Mouse (Mus musculus) heart, adult 9 months (tissue): ENCODE measurements around the gene Lipe.
"Not testable (repeated sequence)": the region's sequence is repeated elsewhere in the genome, so short reads cannot be mapped to it uniquely, and the experiment has no call there.

Source experiments
- DNase-seq, 2 experiments: peaks; one replicate each; pipeline ENCODE4 v3.0.0; 2022; ENCODE audit warnings: low spot score in 2 of 2

Lipe gene

DNA sequence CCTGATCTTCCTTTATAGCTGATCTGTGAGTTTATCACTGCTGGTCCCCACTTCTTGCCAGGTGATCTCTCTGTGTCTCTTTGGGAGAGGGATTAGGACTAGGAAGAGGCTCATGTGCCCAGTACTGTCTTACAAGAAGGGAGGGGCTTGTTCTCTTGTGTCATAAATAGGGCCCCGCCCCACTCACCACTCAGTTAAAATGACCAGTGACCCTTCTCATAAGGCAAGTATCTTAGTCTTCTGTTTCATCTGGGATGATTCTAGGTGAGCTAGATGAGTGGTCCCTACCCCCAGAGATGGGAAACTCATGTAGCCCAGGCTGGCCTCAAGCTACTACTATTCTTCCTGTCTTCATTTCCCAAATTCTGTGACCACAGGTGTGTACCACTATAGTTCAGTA, at the start of gene Lipe:
Gene Lipe, minus strand, starts transcription at position 101 of the 400 bp plus-strand sequence.
- no peak for DNase-seq

DNA sequence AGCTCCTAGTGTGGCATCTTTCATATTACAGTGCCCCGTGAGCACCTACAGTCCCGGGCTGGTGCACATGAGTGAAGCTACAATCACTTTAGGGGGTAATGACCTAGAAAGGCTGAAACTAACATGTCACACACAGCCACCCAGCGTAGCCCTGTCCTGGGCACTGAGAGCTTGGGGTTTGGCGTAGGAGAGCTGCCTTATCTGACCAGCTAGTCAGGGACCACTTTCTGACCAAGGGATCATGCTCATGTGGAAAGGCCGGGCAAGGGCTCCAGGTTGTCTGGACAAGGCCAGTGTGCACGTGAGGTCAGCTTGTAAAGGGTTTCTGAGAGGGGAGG, 42.3 kb upstream of the Lipe start:
- DNase-seq = no peak

DNA sequence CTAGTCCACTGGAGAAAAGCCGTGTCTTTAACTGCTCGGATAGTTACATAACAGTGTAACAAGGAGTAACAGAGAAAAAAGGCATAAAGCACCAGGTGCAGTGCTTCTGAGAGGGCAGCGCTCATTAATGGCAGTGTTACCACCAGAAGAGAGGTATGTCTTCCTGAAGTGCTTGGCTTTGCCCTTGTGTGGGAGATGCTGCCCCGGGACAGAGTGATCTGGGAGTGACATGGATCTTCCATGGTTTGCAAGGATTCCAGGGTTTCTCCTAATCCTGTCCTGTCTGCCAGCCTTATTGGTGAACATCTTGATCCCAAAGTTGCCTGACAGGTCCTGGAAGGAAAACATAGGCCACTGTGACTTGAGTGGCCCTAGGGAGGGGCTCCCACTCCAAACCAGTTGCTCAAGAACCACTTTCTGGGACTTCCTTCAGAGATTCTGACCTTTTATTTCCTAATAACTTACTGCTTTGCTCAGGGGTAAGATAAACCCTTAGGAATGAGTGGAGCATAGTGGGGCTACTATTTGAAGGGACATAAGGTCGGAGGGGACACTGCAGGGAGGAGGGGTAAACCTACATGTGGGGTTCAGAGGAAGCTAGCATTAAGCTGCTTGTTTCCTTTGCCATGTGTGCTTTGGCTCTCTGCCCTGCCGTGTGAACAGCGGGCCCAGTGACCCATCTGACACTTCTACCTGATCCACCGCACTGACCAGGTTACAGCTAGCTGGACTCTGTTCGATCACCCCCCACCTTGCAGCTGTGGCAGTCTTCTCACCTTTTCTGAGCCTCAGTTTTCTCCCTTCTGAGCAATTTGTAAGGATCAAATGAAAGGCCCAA, 41.7 kb upstream of the Lipe start:
- no peak for DNase-seq

DNA sequence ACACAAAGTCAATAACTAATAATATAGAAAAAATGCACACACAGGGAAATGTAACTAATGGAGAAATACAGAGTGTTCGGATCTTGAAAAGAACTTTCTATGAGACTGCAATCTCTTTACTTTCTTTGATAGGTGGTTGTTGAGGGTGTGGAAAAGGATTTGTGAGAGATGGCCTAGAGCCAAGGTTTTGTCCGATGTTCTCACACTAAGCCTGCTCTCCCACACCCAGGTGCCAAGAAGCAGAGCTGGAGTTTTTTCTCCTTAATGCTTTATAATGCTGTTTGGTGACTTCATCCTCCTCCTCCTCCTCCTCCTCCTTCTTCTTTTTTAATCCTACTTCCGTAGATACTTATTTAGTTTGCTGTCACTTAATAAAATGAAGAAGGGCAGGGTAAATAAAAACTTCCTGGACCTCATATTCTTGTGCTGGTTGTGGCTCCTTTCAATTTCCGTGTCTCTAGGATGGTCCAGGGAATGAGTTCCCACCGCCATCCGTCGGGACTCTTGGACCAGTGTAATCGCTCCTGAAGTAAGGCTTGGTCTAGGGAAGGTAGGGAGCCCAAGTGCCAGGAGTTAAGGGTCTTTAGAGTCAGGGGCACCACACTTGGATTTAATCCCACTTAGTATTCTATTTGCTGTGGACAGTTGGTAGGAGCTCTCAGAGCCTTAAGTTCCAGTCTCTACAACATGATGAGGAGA, 40.8 kb upstream of the Lipe start:
- no peak for DNase-seq

DNA sequence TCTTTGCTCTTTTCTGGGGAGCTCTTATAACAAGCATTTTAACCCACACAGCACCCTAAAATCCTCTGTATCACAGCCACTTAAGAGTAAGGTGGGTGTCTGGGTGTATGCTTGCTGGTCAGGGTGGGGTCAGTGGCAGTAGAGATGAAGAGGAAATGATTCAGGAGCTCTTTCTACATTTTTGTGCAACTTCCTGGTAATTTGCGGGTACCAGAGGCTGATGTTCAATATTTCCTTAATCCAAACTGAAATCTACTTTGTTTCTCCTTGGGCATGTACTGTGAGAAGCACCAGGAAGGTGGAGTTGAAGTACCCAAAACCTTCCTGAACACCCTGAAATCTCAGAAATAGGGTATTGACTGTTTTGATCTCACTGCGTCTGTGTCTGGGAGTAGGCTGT, 38.2 kb upstream of the Lipe start:
- DNase-seq = peak in 1 of 2 experiments; percentile 24

DNA sequence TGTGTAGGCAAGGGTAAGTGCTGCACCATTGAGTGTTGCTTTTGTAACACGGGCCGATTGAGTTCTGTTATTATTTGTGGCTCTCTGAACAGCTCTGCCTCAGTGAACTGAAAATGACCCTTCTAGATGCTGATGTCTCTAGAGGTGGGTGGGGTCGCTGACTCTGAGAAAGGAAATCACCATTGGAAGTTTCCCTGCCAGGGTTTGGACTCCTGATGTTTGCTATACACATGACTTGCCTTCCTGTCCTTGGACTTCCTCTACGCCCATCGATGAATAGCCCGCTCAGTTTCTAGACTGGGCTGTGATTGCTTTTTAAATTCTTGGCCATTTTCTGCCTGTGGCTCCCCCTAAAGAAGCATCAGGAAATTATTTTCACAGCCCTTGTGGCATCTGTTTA, 37.7 kb upstream of the Lipe start:
- peak; percentile 64 to 86 for DNase-seq

DNA sequence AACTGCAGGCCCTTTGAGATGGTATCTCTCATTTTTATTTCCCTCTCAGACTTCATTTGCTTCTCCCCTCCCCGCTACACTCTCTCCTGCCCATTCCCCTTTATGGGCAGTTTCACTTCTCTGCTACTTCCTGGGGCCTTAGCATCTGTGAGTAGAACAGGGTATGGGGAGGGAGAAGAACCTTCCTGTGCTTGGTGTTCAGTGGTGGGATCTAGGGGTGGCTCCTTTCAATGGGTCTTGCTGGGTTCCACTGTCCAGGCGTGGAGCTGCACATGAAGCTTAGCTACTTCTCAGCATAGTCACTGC, 37.0 kb upstream of the Lipe start:
- peak in 1 of 2 experiments; percentile 32 for DNase-seq

DNA sequence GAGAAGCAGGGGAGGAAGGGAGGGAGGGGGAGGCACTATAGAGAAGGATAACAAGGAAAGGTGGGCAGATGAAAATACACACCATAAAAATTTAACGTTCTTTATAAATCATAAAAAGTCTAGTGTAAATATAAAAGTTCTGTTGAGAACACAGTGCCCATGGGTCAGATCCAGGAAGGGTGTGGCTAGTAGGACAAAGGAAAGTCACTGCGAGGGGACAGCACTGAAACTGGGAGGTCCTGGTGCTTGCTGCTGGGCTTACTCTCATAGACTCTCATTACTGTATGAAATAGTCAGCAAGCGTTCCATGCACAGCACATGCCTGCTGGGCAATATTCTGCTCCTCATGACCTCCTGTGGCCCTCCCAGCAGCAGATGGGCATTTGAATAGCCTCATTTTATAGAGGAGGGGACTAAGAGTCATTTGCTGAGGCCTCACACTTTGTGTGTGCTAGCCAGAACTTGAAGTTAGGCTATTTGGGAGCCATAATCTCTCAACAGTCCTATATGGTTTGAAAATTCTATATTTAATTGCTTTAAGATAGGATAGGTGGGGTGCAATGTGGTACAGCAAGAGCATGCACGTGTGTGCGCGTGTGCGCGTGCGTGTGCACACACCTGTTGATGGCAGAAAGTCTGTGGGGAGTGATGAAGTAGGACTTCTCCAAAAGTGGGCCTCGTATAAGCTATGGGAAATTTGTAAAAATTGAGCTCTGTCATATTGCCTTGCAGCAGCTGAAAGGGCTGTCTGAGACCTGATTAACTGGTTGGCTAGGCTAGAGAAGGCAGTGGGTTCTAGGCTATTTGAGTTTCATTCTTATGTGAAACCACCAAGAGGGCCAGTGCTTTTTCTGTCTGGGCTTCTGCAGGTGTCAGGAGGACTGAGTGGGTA, 36.4 kb upstream of the Lipe start:
- peak; percentile 37 to 46 for DNase-seq

DNA sequence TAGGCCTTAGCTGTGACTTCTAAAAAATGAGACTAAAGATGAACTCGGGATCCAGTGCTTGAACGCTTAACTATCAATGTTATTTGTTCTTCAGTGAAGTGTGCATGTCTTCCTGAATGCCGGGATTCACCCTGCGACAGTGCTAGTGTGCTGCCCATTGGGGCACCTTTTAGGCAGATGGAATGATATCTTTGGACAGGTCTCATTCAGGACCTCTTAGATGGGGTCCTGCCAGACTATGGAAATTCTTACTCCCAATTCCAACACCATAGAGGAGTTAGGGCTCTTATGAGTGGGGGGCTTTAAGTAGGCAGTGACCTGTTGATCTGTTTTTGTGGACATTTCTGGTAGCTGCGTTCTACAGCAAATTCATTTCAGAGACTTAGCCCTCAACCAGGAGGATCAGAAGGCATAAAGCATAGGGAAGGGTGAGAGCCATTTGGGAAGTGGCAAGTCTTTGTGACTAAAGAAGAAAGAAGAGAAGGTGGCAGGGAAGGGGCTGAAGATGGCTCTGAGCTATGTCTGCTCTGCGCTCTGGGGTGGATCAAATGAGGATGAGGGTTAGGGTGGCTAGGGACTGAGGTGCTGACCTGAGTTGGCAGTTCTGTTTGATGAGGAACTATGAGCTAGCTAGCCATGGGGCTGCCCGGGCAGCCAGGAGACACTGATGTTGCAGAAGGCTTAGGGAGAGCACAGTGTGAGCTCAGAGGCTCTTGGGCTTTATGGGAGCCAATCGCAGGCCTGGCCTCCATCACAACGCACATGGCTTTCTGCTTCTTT, 35.5 kb upstream of the Lipe start:
- DNase-seq = no peak

DNA sequence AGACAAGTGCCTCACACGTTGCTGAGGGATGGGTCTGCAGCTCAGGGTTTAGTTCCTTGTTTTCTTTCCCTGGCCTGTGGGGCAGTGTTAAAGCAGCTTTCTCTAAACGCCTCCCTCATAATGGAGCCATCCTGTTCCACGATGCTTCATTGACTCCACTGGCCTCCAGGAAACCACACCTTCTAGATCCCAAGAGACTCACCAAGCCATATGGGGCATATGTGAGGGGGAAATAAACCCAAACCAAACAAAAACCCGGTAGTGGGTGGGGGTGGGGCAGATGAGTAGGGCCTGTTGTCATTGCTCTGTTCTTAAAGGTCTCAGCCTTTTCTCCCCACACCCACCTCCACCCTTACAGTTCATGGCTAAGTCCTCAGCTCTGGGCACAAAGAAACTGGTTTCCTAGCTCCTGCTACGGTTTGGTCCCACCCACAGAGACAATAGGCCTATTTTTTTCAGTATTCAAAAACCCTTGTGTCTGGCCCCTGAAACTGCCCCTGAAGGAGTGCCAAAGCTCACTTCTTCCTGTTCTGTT, 34.6 kb upstream of the Lipe start:
- peak; percentile 54 to 77 for DNase-seq

DNA sequence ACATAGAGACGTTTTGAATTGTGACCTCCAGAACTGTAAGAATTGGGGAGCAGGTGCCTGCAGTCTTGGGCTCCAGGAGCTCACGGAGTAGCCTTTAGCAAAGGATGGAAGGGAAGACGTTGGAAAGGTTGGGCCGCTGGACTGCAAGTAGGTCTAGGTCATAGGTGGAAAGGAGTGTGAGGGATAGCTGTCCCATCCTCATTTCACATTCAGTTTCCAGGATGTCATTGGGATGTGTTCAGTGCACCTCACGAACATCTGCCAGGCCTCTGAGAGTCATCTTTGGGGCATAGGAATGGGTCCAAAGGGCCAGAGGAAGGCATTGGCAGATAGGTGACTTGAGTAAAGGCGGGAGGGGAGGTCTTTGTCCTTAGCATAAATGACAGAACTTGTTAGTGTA, 33.9 kb upstream of the Lipe start:
- DNase-seq = no peak

DNA sequence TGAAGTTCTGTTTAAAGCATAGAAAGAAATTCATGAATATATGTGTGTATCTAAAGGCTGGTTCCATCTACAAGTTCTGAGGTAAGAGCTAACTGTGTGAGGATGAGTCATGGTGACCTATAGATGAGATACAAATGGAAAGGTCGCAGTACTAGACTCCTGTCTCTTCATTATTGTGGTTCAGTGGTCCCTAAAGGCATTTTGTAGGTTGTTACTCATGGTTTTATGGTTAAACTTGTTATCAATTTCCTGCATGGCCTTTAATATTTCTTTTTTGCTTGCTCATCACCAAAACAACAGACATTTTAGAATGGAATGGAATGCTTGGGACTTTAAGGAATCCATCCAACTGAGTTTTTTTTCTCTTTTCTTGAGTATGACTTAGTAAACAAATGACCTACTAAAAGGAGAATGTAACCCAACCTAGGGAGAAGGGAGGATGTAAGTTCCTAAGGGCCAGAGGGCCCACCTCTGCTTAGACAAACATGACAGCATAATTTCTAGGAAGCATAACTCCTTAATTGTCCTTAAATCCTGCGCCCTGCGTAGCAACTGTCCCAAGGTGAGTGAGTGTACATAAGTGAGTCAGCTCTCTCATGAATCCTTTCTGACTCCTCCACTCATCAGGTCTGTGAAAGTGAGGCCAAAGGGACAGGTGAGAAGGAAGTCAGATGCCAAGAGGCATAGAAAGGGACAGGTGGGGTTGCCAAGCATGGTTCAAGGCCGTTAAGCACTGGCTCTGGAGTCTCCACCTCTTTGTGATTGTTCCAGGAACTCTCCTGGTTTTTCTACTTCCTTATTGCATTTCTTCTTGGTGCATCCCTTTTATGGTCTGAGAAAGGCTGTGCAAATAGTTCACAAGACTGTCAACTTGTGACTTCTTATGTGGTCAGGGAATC, 31.6 kb upstream of the Lipe start:
- no peak for DNase-seq

DNA sequence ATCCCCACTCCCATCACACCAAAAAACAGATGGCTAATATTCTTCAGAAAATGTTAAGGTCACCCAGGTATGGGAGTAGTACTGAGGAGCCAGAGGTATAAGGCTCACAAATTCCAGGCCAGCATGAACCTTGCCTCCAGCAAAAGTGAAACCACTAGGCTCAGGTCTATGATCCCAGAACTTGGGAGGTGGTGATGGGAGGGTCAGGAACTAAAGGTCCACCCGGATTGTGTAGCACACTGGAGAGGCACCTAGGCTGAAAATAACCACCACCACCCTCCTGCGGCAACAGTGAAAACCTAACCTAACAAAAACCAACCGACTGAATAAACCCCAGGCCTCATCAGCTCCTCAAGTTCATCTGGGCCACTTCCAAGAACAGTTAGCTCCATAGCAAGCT, 29.8 kb upstream of the Lipe start:
- DNase-seq = no peak

DNA sequence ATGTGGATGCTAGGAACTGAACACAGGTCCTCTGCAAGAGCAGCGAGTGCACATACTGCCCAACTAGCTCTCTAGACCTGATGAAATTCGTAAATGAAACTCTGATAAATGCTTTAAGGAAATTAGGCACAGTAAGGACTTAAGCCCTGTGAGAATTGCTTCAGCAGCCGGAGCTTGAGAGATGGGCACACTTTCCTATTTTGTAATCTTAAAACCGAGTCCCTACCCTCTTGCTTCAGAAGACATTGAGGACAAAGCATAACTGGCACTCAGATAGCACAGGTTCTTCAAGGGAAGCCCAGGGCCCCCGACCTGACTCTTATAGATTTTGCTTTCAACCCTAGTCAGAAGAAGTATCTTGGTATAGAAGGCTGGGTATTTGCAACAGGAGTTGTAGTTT, 28.6 kb upstream of the Lipe start:
- DNase-seq = no peak

DNA sequence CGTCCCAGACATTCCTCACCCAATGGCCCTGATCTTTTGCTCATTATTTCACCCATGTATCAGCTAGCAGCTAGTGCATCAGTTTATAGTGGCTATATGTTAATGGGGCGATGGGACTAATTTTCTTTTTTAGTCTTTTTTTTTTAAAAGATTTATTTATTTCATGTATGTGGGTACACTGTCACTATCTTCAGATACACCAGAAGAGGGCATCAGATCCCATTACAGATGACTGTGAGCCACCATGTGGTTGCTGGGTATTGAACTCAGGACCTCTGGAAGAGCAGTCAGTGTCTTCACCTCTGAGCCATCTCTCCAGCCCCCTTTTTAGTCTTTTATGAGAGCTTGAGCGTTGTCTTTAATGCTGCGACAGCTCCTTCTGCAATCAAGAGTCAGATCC, 27.9 kb upstream of the Lipe start:
- DNase-seq = not testable (repeated sequence)

DNA sequence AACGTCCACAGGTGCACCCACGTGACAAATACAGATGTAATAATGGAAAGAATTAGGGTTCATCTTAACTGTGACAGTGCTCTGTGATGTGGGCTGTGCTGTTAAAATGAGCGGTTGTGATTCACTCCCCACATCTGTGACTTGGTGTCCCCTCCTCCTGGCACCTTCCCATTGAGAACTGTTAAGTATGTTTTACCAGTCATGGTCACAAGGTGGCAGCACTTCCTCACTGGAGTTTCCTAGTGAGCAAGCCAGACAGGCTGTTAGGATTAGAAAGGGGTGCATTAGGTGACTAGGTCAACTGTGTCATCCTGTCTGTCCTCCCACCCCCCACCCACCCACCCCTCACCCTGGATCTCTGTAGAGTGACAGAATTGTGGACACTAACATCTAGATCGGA, 25.9 kb upstream of the Lipe start:
- DNase-seq = peak; percentile 53 to 79

DNA sequence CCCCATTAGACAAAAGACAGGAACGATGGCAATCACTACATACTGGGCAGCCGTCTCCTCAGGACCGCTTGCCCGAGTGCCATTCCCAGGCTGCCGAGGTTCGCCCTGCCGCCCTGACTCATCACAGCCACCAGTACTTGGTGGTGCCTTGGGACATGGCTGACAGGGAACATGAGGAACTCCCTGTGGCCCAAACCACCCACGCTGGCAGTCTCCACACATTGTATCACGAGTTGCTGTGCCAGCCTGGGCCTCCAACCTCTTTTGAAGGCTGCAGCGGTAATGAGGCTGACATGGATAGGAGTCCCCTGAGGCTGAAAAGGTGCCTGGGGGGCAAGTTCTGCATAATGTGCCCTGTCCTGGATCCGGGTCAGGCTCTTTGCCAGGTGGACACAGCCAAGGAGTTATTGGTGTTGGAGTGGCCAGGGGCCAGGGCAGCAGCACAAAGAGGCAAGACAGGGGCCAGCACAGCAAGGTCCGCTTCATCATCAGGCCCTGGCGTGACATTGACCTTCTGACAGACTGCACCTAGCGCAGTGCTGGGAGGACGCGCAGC, 23.9 kb upstream of the Lipe start:
- no peak for DNase-seq

DNA sequence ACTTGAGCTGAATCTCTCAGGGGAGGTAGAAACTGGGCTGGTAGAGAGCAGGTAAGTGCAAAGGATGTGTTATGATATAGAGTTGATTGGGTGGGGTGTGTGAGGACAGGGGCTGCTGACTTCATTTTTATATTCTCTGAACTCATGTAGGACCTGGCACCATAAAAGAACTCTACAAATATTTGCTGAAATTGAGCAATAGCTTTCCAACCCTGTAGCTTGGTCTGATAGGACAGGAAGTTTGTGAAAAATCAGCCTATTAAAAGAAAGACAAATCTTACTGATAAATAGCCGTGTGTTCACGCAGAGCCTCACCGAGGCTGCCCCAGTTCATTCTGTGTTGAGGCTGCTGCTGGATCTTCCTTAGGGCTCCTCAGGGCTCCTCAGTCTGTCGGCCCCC, 21.4 kb upstream of the Lipe start:
- no peak for DNase-seq

DNA sequence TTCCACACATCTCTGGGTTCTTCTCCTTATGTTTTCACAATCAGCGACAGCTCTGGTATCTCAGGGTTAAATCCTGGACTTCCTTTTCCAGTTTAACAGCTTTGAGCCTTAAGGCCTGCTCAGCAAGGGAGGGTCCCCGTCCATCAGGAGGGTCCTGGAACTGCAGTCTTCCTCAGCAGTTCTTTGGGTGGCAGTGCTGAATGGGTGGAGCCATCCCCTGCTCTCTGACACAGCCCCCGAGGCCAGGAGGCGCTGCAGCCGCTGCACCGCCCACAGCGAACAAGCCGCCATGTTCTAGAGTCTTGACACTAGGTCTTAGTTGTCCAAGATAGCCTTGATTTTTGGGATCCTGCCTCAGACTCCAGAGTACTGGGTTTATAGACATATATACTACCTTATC, 21.0 kb upstream of the Lipe start:
- no peak for DNase-seq

DNA sequence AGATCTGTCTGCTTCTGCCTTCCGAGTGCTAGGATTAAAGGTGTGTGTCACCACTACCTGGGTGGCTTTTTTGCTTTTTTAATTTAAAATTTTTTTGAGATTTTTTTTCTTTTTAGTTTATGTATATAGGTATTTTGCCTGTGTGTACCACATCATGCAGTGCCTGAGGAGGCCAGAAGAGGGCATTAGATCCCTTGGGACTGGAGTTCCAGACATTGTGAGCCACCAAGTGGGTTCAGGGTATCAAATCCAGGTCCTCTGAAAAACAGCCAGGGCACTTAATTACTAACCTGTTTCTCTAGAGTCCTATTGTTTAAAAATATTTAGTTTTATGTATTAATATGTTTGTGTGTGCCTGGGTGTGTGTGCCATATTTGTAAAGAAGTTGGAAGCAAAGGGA, 19.1 kb upstream of the Lipe start:
- no peak for DNase-seq
